Mouse (Mus musculus) mouse embryonic stem cell (cell line): ENCODE measurements at regions not wholly inside any gene's neighbourhood (a gene's known extent, or its start where the extent isn't known, plus 50 kb on each side); places are given as distances from the start of the nearest gene placed in this dataset.

Experiments used
- in situ Hi-C, 2 experiments: fragments of 300-500 bp; cut with MboI; formaldehyde crosslinking; loops; 1 replicate in 1 of 2; 3 replicates in 1 of 2; pipeline ENCODE4 v1.14.3; 2019 to 2020; ENCODE audit warnings: low sequenced_read_pairs in 2 of 2, low pct_unique_long_range_greater_than_20kb in 1 of 2, mixed read lengths in 1 of 2; ENCODE audit not compliant: unreplicated experiment in 1 of 2

DNA sequence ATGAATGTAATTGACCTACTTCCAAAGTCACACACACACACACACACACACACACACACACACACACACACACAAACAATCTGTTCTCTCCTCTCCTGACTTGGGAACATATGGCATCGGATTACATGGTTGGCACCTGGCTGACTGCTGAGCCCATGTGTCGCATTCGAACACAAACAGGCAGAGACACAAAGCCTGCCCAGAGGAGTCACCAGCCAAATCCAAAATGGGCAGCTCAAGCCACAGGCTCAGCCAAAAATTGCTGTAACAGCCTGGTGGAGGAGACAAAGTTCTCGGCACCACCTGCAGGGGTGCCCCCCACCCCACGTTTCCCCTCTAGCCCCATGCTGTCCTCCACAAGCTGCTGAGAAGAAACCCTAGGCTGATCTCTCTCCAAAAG lies 379.7 kb upstream of the Clint1 start:
- in situ Hi-C loops = no loop called here

GRCm38 (mm10) chr11:45476917-45477316 lies 374.9 kb upstream of the Clint1 start:
- in situ Hi-C loops = no loop called here

GRCm38 (mm10) chr11:45485950-45486349 lies 365.9 kb upstream of the Clint1 start:
- in situ Hi-C loops = no loop called here

GRCm38 (mm10) chr11:45491021-45491967 lies 360.6 kb upstream of the Clint1 start:
- in situ Hi-C loops = no loop called here

DNA sequence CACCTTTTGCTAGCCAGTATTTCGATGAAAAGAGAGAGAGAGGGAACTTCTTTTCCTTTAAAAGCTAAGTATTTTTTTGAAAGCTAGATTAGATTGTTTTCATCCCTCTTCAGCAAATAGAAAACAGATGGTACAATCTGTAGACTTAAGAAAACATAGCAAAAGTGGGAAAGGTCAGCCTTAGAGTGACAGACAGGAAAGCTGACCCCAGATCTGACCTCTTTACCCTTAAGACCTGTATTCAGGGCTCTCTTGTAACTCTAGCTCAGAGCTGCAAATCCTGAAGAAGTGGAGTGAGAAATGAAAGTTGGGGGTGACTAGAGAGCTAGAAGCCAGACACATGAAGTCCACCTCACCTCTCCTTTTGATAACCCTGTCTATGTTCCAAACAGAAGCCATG lies 356.6 kb upstream of the Clint1 start:
- in situ Hi-C loops = no loop called here

DNA sequence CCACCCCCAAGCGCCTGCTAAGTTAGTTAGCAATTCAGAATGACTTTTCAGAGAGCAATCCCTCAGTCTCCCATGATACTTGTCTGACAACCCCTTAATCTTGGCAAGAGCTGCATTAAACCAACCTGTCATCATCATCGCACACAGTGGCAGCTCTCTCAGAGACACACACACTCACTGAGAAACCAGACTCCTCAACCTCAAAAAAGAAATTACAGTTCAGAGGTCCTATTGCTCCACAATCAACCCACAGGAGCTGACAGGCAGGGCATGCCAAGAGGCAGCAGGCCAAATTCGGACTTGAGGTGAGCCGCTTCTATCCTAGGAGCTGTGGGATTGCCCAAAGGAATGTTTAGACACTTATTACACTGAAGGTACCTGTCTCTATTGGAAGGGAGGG lies 343.3 kb upstream of the Clint1 start:
- in situ Hi-C loops = no loop called here

DNA sequence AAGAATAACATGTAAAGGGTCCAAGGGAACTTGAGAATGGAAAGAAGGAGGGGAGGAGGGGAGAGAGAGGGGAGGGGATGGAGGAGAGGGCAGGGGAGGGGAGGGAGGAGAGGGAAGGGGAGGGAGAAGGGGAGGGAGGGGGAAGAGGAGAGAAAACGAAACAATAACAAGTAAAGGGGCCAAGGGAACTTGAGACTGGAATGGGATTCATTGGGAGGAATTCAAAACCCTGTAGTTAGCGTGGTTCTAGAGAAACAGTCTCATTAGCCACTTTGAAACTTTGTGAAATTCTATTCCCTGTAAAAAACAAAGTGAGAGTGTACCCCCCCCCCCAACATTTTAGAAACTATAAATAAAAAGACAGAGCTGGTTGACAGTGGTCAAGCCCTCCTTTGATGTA lies 342.6 kb upstream of the Clint1 start:
- in situ Hi-C loops = no loop called here

DNA sequence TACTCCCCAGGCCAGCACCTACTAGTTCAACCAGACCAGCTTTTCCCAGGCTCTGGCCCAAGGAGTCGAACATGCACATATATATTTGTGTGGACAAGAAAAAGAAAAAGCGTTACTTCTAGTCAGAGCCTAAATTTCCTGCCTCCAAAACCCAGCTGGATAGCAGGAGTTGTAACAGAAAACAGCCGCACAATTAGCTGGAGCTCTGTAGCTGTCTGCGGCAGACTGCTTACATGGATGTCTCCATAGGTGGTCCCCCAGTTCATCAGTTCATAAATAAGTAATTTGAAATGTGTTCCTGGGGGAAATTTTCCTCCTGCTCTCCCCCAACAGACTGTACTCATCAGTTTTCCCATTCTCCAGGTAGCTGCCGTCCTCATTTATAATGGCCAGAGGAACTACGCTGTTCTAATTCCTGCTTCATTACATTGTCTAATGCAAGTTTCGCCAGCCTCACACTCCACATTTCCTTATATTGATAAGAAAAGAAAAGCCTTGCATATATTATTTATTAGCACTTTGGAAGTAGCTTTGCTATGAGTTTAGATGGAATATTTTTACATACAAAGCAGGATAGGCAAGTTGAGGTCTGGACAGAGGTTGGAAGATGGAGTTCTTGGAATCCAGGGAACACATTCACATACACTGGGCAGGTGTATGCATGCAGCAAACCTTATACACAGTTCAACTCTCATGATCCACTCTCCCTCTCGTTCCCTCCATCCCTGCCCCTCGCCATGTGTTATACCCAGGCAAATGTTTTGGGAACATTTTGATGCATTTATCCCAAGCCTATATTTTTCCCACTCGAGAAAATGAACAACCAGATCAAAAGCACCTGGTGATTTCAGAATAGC lies 337.2 kb upstream of the Clint1 start:
- in situ Hi-C loops = no loop called here

GRCm38 (mm10) chr11:45524720-45525119 lies 327.1 kb upstream of the Clint1 start:
- in situ Hi-C loops = loop anchor here in 1 of 2 experiments (25.0 kb wide), 1 partner anchor 512 kb away; no protein-coding TSS in a partner anchor

DNA sequence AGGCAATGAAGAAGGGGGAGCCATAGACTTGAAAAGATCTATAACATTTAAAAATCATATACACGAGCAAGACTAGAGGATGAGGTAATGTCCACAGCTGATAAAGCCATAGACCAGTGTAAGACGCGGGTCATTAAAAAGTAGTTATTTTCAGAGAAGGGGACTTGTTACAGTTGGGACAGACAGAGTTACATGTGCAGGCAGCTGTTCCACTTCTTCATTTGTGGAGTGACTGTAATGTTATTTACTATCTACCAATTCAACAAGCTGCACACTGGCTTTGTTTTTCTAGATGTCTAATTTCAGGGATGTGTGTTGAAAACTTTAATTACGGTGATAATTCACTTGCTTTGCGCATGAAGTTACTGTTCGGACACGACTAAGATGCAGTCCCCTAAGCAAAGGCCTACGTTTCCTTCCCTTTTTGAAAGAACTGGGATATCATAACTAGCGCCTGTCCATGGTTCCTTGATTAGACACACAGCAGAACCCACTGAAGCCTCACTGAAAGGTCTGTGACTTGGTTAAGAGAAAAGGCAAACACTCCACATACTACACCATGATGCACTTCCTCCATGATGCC lies 320.7 kb upstream of the Clint1 start:
- in situ Hi-C loops = loop anchor here (10.0 to 25.0 kb wide), 3 partner anchors 519 to 936 kb away; no protein-coding TSS in a partner anchor

DNA sequence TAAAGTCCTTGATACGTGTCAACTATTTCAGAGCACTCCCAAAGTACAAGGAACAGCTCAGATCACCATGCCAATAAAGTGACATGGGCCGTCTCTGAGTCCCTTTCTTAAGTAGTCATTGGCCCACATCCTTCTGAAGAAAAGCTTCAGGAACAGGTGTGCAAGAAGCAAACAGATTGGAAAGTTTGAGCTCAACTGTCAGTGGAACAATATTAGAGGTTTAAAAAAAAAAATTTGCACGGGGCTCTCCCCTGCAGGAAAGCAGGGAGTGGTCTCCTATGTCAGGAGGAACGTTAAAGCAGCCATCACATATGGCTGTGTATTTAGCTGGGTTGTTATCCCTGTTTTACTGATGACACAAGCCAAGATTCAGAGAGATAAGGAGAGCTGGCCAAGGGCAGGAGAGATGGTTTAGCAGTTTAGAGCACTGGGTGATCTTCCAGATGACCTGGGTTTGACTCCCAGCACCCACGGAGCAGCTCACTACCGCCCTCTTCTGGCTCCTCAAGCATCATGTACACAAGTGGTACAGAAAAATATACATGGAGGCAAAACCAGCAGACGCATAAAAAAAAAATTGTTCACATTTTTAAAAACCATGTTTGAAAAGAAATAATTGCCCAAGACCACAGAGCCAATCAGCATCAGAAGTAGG lies 318.3 kb upstream of the Clint1 start:
- in situ Hi-C loops = loop anchor here (10.0 to 25.0 kb wide), 3 partner anchors 521 to 939 kb away; no protein-coding TSS in a partner anchor

DNA sequence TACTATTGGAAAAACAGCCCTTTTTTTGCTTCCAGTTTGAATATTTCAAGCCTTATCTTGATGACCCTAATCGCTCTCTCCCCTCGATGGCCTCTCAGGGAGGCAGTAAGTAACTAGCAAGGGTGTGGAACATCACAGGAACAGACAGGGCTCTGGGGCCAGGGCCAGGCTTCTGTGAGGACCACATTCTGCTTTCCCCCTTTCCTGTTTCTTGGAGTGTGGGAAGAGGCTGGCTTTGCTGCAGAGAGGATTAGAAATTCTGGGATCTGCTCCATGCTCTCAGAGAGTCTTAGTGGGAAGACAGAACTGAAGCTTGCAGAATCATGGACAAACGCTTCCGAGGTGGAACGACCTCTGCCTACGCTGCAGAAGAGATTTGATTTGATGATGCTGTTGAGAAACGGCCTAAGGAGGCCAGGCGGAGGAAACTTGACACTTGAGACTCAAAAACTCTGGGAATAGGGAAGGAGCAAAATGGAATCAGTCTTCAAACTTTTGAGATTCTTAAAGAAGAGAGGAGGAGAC lies 316.3 kb upstream of the Clint1 start:
- in situ Hi-C loops = loop anchor here (10.0 to 25.0 kb wide), 3 partner anchors 523 to 941 kb away; no protein-coding TSS in a partner anchor

- in situ Hi-C loops = loop anchor here (10.0 to 25.0 kb wide), 3 partner anchors 526 to 943 kb away; no protein-coding TSS in a partner anchor
These were observed 313.8 kb upstream of the Clint1 start for GRCm38 (mm10) chr11:45538011-45538410.

DNA sequence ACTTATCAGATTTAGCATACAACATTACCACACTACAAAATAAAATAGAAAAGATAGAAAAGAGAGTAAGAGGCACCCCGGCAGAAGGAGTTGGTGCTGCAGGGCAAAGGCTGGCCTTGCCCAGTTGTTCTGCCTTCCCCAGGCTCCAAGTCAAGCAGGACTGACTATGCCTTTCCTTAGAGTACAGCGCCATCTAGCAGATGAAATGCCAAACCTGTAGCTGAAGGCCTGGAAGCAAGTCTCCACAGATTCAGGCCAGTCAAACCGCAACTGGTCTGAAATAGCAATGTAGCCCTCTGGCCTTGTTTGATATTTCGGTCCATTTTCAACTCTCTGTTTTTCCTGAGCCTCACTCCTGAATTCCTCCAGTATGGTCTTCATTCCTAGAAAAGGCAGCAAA lies 312.4 kb upstream of the Clint1 start:
- in situ Hi-C loops = loop anchor here (10.0 to 25.0 kb wide), 3 partner anchors 527 to 945 kb away; no protein-coding TSS in a partner anchor

- in situ Hi-C loops = loop anchor here in 1 of 2 experiments (25.0 kb wide), 1 partner anchor 532 kb away; no protein-coding TSS in a partner anchor
These were observed 307.3 kb upstream of the Clint1 start for GRCm38 (mm10) chr11:45544531-45544930.

- in situ Hi-C loops = loop anchor here in 1 of 2 experiments (25.0 kb wide), 1 partner anchor 534 kb away; no protein-coding TSS in a partner anchor
These were observed 305.8 kb upstream of the Clint1 start for GRCm38 (mm10) chr11:45545896-45546626.

DNA sequence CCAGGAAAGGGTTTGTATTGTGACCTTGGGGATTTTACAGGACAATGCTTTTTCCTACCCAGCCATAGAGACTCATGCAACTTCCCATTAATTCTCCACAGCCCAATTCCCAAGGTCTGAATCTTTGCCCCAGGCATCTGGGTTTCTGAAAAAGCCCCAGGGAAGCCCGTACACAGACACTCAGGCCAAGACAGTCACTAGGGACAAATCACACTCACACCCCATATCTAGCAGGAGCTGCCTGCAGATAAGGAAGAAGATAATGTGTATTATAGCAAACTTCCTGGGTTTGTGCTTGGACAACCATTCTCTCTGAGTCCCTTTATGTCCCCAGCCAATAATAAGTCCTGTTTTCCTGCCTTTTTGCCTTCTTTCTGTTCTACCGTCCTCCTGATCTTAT lies 305.0 kb upstream of the Clint1 start:
- in situ Hi-C loops = loop anchor here in 1 of 2 experiments (25.0 kb wide), 1 partner anchor 535 kb away; no protein-coding TSS in a partner anchor
